Mouse (Mus musculus): ENCODE results near the gene Tbc1d16.

Tbc1d16 gene

GRCm38 (mm10) chr11:119206562-119206961, 21.7 kb downstream of the Tbc1d16 start:
- DNase-seq: peak; percentile 84 to 89

- DNase-seq: no peak
These were observed 22.6 kb downstream of the Tbc1d16 start for GRCm38 (mm10) chr11:119205738-119206137.

GRCm38 (mm10) chr11:119203423-119203822, 24.9 kb downstream of the Tbc1d16 start:
- DNase-seq: peak; percentile 51 to 55

- peak; percentile 32 to 42 for DNase-seq
These were observed 29.1 kb downstream of the Tbc1d16 start for GRCm38 (mm10) chr11:119199233-119199601.

- DNase-seq: peak; percentile 80 to 83
These were observed 29.6 kb downstream of the Tbc1d16 start for GRCm38 (mm10) chr11:119198564-119199232.

- DNase-seq: peak; percentile 81 to 83
These were observed 30.4 kb downstream of the Tbc1d16 start for GRCm38 (mm10) chr11:119197618-119198563.

- DNase-seq: no peak
These were observed 35.7 kb downstream of the Tbc1d16 start for GRCm38 (mm10) chr11:119192605-119193004.

GRCm38 (mm10) chr11:119192176-119192575, 36.1 kb downstream of the Tbc1d16 start:
- DNase-seq: no peak

GRCm38 (mm10) chr11:119191606-119192081, 36.7 kb downstream of the Tbc1d16 start:
- no peak for DNase-seq

GRCm38 (mm10) chr11:119190498-119190897, 37.8 kb downstream of the Tbc1d16 start:
- peak; percentile 70 to 74 for DNase-seq

- DNase-seq: no peak
These were observed 39.0 kb downstream of the Tbc1d16 start for GRCm38 (mm10) chr11:119189319-119189718.

- DNase-seq: no peak
These were observed 39.9 kb downstream of the Tbc1d16 start for GRCm38 (mm10) chr11:119188389-119188788.

- DNase-seq: peak in 1 of 2 experiments; percentile 58
These were observed 40.5 kb downstream of the Tbc1d16 start for GRCm38 (mm10) chr11:119187800-119188197.

GRCm38 (mm10) chr11:119186989-119187799, 41.1 kb downstream of the Tbc1d16 start:
- peak; percentile 76 for DNase-seq

GRCm38 (mm10) chr11:119186381-119186780, 41.9 kb downstream of the Tbc1d16 start:
- no peak for DNase-seq

GRCm38 (mm10) chr11:119183684-119184310, 44.5 kb downstream of the Tbc1d16 start:
- no peak for DNase-seq

- no peak for DNase-seq
These were observed 46.4 kb downstream of the Tbc1d16 start for GRCm38 (mm10) chr11:119181861-119182395.

GRCm38 (mm10) chr11:119180824-119181582, 47.3 kb downstream of the Tbc1d16 start:
- DNase-seq: no peak

- no peak for DNase-seq
These were observed 50.0 kb downstream of the Tbc1d16 start for GRCm38 (mm10) chr11:119178317-119178716.

GRCm38 (mm10) chr11:119176389-119177179, 51.7 kb downstream of the Tbc1d16 start:
- DNase-seq: no peak

Data from cerebellum, postnatal 36 days (tissue).